ENCODE assay signal across 16 mouse cellular contexts in genomic region chr3:153251653-153252052, GRCm38 (mm10).
"Had no signal": no experiment of that assay in that cellular context is flagged by ENCODE, and none has a peak within 500 bp of the region (broad histone marks: within the 10 kb centered on the region; RNA-seq: fewer than 3 reads in every experiment).

No protein-coding gene starts in this region.

- H3K9me3 ChIP-seq: neural tube, embryonic 12.5 days; neural tube, embryonic 13.5 days; stomach, embryonic 15.5 days had no signal

- H3K4me1 ChIP-seq: neural tube, embryonic 12.5 days; stomach, embryonic 15.5 days had no signal

- DNase-seq: retina, postnatal 1 day; right cerebral cortex, adult 18-20 months; right cerebral cortex, postnatal 14 days; right cerebral cortex, postnatal 25 days; right cerebral cortex, postnatal 4 days; spleen, adult 18-20 months; thymus, adult 18-20 months; thymus, adult 2 months; thymus, postnatal 14 days; thymus, postnatal 25 days; thymus, postnatal 36 days; thymus, postnatal 4 days had no signal

- H3K9ac ChIP-seq: neural tube, embryonic 12.5 days; neural tube, embryonic 13.5 days; stomach, embryonic 15.5 days had no signal

- H3K36me3 ChIP-seq: neural tube, embryonic 12.5 days; neural tube, embryonic 13.5 days; stomach, embryonic 15.5 days had no signal

- H3K4me3 ChIP-seq: neural tube, embryonic 12.5 days; neural tube, embryonic 13.5 days; stomach, embryonic 15.5 days had no signal

- H3K4me2 ChIP-seq: neural tube, embryonic 12.5 days; neural tube, embryonic 13.5 days; stomach, embryonic 15.5 days had no signal

- H3K27me3 ChIP-seq: neural tube, embryonic 12.5 days; neural tube, embryonic 13.5 days; stomach, embryonic 15.5 days had no signal

- H3K27ac ChIP-seq: neural tube, embryonic 12.5 days; neural tube, embryonic 13.5 days; stomach, embryonic 15.5 days; stomach, postnatal 0 days had no signal
